Mouse (Mus musculus) urinary bladder, adult 18-20 months (tissue): ENCODE data around the gene Tmem129.
A peak's percentile ranks its signal among the peaks of the same experiment; 100 is the strongest.

Source experiments
- DNase-seq, 2 experiments: peaks; one replicate each; pipeline ENCODE4 v3.0.0; 2022; ENCODE audit warnings: low spot score in 2 of 2, mixed read lengths in 2 of 2

The Tmem129 gene

DNA sequence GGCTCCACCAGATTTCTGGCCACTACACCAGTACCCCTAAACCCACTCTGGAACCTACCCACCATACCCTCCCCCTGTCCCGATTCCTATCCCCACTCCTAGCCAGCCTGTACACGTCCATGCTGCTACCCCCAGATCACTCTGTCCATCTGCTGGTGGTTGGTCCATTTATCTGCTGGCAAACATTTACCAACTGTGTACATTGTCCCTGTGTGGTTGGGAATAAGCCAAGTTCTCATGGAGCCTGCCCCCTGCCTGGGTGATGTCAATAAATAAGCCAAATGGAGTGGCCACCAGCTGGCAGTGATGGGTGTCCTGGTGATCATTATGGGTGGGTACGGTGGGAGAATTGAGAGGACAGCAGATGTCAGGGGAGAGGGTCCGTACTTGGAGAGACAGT, 28.9 kb upstream of the Tmem129 start:
- no peak for DNase-seq

DNA sequence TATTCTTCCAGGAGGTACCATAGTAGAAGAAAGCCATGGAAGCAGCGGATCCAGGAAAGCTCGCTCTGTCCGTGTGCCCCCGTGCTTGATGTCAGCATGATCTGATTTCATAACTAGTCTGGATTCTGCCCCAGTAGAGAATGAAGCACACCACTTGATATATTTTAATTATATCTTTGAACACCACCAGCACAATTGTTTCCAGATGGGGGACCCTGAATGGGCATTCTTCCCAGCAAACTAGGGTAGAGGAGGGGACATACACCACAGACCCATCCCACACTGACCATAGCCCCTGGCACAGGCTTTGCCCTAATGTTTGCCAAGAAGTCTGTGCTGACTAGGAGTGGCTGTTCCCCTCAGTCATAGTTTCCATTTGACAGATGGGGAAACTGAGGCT, 26.7 kb upstream of the Tmem129 start:
- DNase-seq, result no peak

DNA sequence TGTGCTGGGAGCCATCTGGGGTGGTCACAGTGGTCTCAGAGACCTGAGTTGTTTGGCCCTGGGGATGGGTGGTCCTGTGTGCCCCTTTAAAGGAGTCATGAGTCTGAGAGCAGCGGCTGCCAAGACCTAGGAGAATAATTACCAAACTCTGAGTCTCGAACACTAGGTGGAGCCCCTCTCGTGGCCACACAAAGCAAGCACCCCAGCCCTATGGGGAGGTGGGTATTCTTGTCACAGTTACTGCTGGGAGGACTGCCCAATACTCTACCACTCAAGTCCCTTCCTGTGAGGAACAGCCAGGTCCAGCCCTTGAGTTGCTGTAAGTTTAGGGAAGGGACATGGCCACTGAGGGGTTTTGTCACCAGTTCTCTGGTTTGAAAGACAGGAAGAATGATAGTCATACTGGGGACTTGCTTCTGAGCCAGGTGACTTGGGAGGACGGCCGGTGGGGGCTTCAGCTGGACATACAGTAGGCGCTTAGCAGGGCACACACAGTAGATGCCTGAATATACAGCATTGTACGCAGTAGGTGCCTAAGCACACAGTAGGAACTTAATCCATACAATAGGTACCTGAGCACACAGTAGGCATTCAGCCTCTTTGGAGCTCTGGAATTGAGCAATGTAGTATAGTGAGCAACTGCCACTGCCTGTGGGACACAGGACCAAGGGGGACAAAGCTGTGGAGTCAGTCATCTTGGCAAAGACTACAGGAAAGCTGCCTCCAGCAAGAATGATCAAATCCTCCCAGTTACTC, 25.9 kb upstream of the Tmem129 start:
- DNase-seq, result no peak

DNA sequence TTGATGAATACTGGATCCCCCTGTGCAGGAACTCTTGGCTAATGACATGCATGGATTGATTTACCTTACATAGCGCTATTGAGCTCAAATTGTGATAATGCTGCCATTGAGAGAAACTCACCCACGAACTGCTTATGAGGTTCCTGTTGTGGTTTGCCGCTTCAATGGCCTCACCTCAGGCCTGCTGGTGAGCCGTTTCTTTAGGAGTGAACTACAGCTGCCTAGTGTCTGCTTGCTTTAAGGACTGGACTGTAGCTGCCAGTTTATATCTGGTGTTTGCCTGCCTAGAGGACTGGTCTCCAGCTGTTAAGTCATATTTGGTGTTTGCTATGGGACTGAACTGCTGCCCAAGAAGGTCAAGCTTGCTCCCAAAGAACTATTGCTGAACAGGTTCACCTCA, 24.7 kb upstream of the Tmem129 start:
- DNase-seq, result no peak

DNA sequence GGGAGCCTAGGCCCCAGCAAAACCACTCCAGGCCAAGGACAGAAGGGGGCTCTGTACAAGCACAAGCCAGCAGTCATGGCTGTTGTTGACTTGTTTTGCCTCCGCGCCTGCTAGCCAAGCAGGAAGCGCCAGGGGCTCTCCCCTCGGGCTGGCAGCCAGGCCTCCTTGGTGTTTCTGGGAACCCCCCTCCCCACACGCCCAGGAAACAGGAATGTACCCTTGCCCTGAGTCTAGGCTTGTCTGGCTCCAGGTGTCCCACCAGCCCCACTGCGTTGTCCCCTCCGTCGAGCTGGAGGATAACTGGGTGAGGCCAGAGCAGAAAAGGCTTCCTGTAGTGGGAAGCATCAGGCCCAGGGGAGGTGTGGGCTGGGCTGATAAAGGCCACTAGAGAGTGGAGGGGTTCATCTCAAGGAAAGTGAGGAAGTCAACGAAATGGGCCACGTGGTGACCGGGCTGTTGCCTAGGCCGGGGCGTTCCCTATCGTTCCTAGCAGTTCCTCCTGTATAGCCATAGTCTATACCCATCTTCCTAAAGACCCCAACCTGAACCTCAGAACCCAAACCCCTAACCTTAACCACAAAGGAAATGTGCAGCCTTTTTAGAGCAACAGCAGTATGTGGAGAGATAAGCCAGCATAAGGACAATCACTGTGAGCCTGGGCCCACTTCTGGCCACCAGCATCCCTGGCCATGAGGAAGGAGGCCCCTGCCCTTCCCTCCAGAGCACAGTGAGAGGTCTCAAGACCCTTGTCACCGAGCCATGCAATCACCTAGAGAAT, 23.6 kb upstream of the Tmem129 start:
- no peak for DNase-seq

DNA sequence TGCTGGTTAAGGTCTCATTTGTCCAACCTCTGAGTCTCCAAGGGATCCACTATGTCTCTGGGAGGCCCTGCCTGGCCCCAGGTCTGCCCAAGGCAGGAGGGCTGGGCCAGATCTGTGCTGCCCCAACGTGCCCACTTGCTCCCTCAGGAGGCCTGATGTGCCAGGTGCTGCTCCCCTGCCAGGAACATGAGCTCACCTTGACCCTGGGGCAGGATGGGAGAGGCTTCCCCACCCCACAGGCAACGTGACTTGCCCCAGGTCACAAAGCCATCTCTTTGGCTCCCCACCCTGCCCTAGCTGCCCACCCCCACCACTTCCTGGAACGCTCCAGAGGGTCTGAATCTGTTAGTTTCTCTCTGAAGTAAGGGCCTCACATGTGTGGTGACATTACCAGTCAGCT, 22.8 kb upstream of the Tmem129 start:
- DNase-seq, result no peak

DNA sequence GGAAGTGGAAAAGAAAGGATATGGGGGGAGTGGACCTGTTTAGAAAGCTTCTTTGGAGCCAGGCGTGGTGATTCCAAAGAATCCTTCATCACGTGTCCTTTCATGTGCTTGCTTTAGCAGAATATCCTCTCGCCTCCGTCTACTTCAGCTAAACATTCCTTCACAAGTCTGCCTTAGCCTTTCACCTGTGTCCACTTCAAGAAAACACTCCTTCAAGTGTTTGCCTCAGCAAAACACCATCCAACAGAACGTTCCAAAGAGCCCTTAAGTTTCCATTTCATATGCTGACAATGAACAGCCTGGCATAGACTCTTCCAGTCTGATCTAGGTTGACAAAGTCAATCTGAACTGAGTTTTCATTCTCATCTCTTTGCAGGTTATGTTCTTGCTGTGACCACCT, 20.0 kb upstream of the Tmem129 start:
- no peak for DNase-seq

DNA sequence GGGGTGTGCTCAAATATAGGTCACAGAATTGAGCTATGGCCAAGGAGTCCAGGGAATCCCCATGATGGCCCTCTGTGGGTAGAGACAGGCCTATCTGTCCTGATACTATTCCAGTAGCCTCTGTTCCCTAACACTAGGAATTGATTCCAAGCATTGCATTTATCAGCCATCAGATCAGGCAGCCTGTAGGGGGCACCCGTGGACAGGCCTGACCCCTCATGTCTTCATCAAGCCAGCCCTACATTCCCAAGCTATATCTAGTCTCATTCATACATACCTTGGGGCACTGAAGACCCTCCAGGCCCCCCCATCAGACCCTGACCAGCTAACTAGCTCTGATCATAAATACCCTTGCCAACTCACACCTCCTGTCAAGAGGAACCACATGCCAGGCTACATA, 17.7 kb upstream of the Tmem129 start:
- DNase-seq, result no peak

DNA sequence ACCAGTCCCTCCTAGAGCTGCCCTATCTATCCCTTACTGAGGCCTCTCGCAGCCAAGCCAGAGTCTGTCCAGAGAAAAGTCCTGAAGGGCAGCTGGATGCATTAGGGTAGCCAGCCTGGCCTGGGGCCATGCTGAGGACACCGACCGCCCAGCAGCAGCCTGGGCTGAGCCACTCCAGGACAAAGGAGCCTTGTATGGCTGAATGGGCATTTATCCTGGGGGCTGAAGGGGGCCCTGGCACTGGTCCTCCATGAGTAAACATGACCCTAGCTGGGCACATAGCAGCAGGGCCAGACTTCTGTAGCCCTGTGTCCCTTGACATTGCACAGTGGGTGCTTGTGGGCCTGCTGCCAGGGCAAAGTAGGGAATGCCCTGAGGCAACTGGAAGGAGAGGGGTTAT, 16.2 kb upstream of the Tmem129 start:
- DNase-seq, result no peak

DNA sequence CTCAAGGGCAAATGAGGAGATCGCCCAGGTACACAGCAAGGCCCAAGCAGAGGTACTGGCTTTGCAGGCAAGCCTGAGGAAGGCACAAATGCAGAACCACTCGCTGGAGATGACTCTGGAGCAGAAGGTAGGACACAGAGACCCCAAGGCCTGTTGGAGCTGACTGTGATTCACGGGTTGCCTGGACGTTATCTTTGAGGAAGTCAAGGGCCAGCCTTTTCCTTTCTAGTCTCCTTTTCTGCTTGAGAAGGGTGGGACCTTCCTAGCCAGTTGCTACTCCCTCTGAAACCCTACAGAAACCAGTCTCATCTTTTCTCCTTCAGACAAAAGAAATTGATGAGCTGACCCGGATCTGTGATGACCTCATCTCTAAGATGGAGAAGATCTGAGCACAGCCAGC, 13.4 kb upstream of the Tmem129 start:
- no peak for DNase-seq

DNA sequence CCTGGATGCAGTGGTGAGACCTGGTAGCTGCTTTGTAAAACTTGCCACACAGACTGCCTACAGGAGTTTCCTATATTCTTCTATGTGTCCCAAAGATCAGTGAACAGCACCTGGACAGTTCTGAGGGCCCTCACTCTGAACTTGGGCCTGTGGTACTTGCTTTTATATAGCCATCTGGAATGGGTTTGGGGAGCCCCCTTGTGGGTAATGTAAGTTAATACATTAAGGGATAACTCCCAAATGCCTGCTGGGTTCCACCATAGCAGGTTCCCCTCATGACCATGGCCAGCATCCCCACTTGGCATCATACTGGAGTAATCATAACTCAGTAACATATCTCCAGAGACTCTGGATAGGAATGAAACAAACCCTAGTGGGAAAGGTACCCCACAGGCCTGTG, 10.0 kb upstream of the Tmem129 start:
- DNase-seq, result no peak

DNA sequence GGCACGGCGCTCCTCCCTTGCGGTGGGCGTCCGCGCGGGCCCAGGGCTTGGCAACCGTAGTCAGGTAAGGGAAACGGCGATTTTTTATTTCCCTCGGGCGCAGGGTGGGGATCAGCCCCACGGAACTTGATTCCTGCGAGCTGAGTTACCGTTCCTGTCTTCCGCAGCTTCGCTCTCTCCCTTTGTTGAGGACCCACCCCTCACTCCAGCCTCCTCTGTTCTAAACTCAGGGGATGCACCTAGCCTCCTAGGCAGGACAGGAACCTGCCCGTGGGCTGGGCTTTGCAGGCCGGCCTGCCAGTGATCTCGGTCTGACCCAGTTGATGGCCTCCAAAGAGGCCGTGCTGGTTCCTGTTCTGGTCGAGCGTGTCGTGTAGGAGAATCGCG, 441 bp upstream of the Tmem129 start:
- DNase-seq, result no peak

DNA sequence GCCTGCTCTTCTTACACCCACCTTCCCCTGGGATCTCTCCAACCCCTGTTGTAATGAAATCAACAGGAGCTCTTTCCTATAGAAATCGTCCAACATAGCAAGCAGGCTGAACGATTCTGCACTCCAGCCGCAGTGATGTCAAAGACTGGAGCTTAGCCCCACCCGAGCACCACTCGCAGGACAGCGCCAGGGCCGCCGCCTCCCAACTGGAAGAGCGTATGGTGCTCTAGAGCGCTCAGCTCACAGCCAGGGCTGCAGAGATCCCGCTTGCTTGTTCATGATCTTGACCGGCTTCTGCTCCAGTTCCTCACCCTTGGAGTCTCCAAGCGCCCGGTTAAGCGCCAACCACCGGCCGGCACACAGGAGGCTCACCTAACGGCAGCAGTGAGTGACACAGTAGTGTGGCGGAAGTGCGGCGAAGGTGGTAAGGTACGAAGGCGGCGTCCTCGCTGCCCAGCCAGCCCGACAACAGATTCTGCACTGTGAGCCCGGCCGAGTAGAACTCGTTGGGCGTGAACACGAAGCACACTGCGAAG, 897 bp downstream of the Tmem129 start:
- DNase-seq, result peak in 1 of 2 experiments; percentile 92

DNA sequence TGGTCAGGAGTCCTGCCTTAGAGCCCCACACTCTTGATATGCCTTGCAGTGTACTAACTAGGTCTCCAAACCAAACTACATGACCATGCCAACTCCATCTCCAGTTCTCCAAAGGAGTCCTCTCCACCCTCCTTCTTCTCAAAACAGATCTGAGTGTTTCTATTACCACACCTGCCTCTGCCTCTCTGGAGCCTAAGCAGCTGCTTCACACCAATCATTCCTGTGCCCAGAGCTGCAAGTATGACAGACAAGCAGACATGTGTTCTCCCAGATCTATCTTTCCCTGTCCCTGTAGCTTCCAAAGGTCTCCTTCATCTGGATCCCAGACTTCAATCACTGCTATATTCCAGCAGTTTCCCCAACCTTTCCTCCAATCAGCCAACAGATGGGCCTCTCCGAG, 1.5 kb downstream of the Tmem129 start:
- DNase-seq, result no peak

DNA sequence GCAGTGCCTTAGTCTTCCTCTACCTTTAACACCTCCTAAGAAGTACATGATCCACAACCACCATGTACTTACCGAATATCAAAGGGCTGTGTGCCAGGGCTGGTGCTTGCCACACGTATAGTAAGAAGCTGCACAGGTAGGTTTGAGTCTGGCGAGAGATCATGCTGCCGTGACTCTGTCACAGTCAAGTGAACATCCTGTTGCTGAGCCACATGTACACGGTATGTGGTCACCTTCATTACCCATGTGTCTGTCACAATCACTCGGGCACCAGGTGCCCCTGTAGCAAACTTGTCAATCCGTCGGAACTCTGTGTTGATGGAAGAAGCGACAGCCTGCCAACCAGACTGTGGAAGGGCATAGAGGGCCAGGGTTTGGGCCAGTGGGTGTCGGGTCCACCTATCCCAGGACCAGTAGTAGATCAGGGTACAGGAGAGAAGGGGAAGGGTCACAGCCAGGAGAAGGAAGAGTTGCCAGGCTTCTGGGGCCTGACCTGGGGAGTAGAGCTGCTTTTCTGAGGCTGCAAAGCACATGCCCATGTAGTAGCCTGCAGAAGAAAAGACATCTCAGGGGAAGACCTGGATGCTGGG, 2.9 kb downstream of the Tmem129 start:
- no peak for DNase-seq

DNA sequence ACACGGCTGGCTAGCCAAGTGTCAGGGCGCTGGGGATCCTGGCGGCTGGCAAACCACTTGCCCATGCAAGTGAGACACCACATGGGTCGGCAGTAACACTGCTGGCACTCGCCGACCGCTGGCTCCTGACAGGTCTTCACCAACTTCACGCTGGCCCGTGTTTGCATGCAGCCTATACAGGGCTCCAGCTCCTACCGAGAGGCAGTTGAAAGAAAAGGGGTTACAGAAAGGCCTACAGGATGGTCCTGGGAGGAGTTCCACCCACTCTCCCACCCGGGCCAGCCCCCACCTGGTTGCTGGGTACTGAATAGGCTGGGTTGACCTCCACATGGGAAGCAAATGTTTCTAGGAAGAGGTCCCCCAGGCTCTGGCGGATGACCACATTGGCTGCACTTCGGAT, 3.8 kb downstream of the Tmem129 start:
- DNase-seq, result no peak

DNA sequence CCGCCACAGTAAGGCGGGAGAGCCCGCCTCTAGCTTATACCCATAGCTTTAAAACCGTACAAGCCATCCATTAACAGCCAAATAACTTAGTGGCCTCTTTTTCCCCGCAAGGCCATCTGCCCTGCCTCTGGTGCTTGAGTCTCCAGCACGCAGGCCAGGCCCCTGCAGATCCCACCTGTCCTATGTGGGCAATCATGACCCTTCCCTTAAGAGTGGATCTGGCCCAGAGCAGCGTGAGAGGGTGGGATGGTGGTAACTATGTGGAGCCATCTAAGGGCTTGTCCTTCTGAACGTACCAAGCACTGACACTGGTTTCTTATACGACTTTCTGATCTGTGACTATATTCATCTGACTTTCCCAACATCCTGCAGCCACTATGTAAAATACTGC, 5.4 kb downstream of the Tmem129 start:
- no peak for DNase-seq

DNA sequence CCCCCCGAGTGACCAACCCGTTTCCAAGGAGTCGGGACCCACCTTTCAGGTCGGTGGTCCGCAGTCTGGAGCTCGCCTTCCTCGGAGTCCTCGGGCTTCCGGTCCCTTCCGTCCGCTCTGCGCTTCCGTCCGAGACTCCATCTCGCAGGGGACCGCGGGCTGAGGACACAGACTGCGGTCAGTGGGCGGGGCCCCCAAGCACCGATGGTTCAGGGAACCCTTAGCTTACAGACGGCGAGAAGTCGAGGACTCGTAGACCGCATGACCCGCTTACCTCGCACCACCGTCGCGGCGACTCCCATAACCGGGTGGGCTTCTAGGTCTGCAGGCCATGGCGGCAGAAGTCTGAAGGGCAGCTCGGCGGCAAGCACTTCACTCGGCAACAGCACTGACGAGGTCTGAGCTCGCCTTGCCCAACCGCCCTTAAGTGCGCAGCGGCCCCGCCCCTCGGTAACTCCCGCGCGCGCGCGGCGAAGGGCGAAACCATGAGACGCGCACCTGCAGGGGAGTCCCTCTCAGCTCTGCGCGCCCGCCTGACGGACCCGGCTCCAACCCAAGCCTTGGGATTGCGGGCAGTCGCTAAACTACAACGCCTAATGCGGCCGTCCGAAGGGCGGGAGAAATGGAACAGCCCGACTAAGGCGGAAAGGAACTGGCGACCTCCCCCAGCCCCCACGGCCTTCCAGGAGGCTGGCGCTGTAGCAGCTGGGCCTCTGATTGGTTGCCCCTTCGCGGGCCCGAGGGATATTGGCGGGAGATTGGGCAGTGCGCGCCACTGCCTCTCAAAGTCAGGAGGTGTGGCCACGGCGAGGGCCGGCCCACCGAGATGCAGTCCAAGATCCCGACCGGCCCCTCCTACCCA, 6.1 kb downstream of the Tmem129 start, which contains the start of gene Slbp:
Gene Slbp (minus strand): TSS at position 654 of the 862 bp plus-strand sequence.
- peak; percentile 94 for DNase-seq

DNA sequence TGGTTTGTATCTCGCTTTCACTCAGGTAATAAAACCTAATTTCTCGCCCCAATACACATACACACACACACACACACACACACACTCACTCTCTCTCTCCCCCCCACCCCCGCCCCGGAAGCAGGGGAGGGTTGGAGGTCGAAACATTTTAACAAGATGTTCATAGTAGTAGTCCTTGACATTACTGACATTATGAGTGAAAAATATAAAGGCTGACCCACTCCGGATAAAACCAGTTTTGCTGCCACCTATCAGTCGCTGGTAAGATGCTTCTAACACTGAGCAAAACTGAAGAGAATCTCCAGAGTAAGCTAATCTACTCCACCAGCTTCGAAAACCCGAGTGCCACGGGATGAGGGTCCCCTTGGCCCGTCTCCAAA, 6.7 kb downstream of the Tmem129 start:
- DNase-seq, result no peak

DNA sequence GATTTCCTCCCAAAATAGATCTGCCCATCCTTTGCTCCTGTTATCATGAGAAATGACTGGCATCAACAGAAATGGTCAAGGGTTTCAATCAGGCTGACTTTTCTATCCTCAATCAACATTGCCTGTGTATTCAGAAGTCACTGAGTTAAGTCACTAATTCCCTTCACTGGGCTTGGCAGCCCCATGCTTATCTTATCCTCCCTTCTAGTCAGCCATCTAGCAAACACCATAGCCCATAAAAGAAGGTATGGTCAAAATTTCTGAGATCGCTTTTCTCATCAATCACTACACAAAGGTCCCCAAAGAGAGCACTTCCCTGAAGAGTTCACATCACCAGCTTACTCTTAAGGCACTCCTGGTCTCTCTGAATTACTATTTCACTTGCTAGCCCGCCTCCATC, 7.2 kb downstream of the Tmem129 start:
- no peak for DNase-seq

DNA sequence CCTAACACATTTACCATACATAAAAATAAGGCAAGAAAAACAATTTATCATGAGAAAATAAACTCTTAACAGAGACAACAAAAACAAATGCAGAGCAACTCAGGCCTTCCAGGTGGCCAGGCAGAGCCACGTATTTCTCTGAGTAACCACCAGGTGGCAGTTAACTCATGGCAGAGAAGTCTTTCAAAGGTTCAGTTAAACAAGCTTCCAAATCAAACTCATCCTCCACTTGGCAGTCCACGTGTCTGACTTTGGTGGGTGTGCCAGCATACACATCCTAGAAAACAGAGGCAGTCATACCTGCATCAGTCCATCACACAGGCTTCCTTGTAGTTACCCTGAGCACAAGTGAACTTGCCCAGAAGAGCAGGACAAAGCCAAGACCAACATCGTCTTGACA, 17.6 kb downstream of the Tmem129 start:
- DNase-seq, result no peak

DNA sequence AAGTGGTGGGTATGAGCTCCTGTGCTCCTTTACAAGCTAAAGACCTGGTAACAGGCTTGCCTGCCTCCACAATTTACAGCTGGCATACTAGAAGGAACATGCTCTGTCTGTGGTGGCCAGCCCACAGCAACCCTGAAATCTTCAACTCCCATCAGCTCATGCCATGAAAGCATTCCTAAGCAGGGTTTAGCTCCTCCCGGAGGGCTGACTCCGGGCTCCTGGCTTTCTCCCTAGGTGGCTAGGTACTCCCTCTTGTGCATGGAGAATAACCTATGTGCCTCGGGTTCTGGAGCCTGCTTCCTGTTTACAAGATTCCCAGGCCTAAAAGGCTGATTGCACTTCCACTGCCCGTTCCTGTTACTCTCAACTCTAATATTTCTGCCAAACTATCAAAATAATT, 19.4 kb downstream of the Tmem129 start:
- no peak for DNase-seq
